Mouse (Mus musculus) CH12.LX (cell line): Measurements from ENCODE around the gene Lrrc20.

Experiments used
- CHD1 ChIP-seq: IDR thresholded peaks from 2 replicates; pipeline ENCODE4 v1.6.1; 2012; ENCODE audit warnings: low read depth, low read length, improper control_type of control experiment, inconsistent platforms
- CTCF ChIP-seq, 2 experiments: IDR thresholded peaks in 1 of 2; conservative IDR thresholded peaks in 1 of 2; 2 replicates each; pipeline ENCODE4 v1.5.1; 2011 to 2012; ENCODE audit warnings: low read depth in 2 of 2, low read length in 2 of 2, improper control_type of control experiment in 1 of 2, inconsistent platforms in 1 of 2, mild to moderate bottlenecking in 1 of 2, moderate library complexity in 1 of 2
- EP300 ChIP-seq: IDR thresholded peaks from 2 replicates; pipeline ENCODE4 v1.6.1; 2011; ENCODE audit warnings: low read length, improper control_type of control experiment
- GABPA ChIP-seq: IDR thresholded peaks from 2 replicates; pipeline ENCODE4 v1.6.1; 2012; ENCODE audit warnings: low read depth, low read length, improper control_type of control experiment, inconsistent platforms; ENCODE audit not compliant: insufficient replicate concordance
- MAFK ChIP-seq: IDR thresholded peaks from 2 replicates; pipeline ENCODE4 v1.6.1; 2011; ENCODE audit warnings: low read length, improper control_type of control experiment; ENCODE audit not compliant: insufficient replicate concordance
- MAX ChIP-seq: IDR thresholded peaks from 2 replicates; pipeline ENCODE4 v1.6.1; 2011; ENCODE audit warnings: low read length, improper control_type of control experiment
- NELFE ChIP-seq: IDR thresholded peaks from 2 replicates; pipeline ENCODE4 v1.6.1; 2011; ENCODE audit warnings: low read depth, low read length, improper control_type of control experiment
- POLR2A ChIP-seq: IDR thresholded peaks from 2 replicates; pipeline ENCODE4 v1.6.1; 2011; ENCODE audit warnings: low read depth, mild to moderate bottlenecking, improper control_type of control experiment, low read length
- RCOR1 ChIP-seq: conservative IDR thresholded peaks from 2 replicates; pipeline ENCODE4 v1.6.1; 2012; ENCODE audit warnings: low read depth, mild to moderate bottlenecking, inconsistent platforms, low read length, improper control_type of control experiment
- TBP ChIP-seq: conservative IDR thresholded peaks from 2 replicates; pipeline ENCODE4 v1.6.1; 2011; ENCODE audit warnings: low read depth, low read length, improper control_type of control experiment
- USF2 ChIP-seq: conservative IDR thresholded peaks from 2 replicates; pipeline ENCODE4 v1.6.1; 2011; ENCODE audit warnings: low read depth, low read length, improper control_type of control experiment
- ZNF384 ChIP-seq: IDR thresholded peaks from 2 replicates; pipeline ENCODE4 v1.6.1; 2012; ENCODE audit warnings: low read depth, low read length, improper control_type of control experiment, inconsistent platforms

DNA sequence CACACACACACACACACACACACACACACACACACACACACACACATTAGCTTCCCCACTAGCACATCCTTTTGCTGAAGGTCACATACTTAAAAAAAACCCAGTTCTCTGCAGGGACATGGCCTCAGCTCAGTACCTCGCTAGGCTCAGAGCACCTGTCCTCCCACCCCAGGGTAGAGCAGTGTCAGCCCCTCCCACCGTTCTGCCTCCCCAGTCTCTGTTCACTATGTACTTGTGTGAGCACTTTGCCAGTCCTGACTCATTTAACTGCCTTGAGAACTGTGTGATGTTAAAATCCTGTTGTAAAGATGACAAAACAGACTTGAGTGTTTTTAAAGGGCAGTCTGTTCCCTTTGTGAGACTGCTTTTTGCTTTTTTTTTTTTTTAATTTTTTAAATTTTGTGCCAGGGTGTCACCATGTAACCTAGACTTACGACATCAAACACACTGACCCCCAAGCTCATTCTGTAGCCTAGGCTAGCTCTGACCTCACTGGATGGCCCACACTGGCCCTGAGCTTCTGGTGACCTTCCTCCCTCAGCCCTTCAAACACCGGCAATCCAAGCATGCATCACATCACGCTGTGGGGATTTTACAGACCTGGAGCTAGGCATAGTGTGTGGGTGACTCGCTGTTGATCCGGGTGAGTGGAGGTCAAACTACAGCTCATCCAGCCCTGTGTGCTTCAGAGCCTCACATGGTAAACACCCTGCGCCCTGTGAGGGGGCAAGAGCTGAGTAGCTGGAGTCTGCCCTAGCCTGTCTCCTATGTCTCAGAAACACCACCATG lies 11.1 kb downstream of the Lrrc20 start:
- no peak for TF ChIP-seq POLR2A
- TF ChIP-seq CTCF (conservative IDR thresholded peaks at IDR 0.05 in 1 of 2, IDR thresholded peaks at IDR 0.05 in 1 of 2; ENCODE audit: low read depth in 2 of 2, low read length in 2 of 2) = no peak
- no peak for TF ChIP-seq GABPA
- no peak for TF ChIP-seq EP300
- TF ChIP-seq RCOR1 = no peak
- no peak for TF ChIP-seq ZNF384
- TF ChIP-seq MAX = no peak
- no peak for TF ChIP-seq USF2
- TF ChIP-seq TBP = no peak
- TF ChIP-seq MAFK = no peak
- TF ChIP-seq NELFE = no peak
- no peak for TF ChIP-seq CHD1
